Mouse (Mus musculus) midbrain, embryonic 11.5 days (tissue): ENCODE results near the gene Shc4. TPM values are rescaled to one million over a fixed set of nuclear protein-coding genes. Genes with fewer than 3 reads are reported as not detected.

Experiments
- ATAC-seq: fragments of 200-750 bp; cut with Nextera tagmentation; 2 replicates; pipeline ENCODE4 v1.8.0; 2017; ENCODE audit warnings: moderate TSS enrichment, moderate library complexity; ENCODE audit not compliant: low FRiP score
- DNase-seq: peaks from one replicate; pipeline ENCODE4 v3.0.0; 2015; ENCODE audit warnings: low spot score; ENCODE audit errors: missing footprints
- H3K27ac ChIP-seq: fragments of 300-500 bp; sonication (generic); 2 replicates; pipeline ENCODE4 v1.5.1; 2014; ENCODE audit warnings: low read depth, low read length
- H3K27me3 ChIP-seq: fragments of 300-500 bp; sonication (generic); 2 replicates; pipeline ENCODE4 v1.6.1; 2014; ENCODE audit warnings: mild to moderate bottlenecking, low read length, moderate library complexity, mixed read lengths; ENCODE audit not compliant: control insufficient read depth, insufficient read depth
- H3K36me3 ChIP-seq: fragments of 300-500 bp; sonication (generic); 2 replicates; pipeline ENCODE4 v1.6.1; 2014; ENCODE audit warnings: mild to moderate bottlenecking, low read length, moderate library complexity, mixed read lengths; ENCODE audit not compliant: control insufficient read depth, insufficient read depth
- H3K4me1 ChIP-seq: fragments of 300-500 bp; sonication (generic); 2 replicates; pipeline ENCODE4 v1.6.1; 2014; ENCODE audit warnings: low read length; ENCODE audit not compliant: control insufficient read depth, insufficient read depth
- H3K4me2 ChIP-seq: fragments of 300-500 bp; sonication (generic); 2 replicates; pipeline ENCODE4 v1.6.1; 2014; ENCODE audit warnings: mild to moderate bottlenecking, moderate library complexity
- H3K4me3 ChIP-seq: fragments of 300-500 bp; sonication (generic); 2 replicates; pipeline ENCODE4 v1.5.1; 2014; ENCODE audit warnings: low read depth, low read length
- H3K9ac ChIP-seq: fragments of 300-500 bp; sonication (generic); 2 replicates; pipeline ENCODE4 v1.6.1; 2014; ENCODE audit warnings: low read length
- H3K9me3 ChIP-seq: fragments of 300-500 bp; sonication (generic); 2 replicates; pipeline ENCODE4 v1.6.1; 2016; ENCODE audit warnings: low read length; ENCODE audit not compliant: control insufficient read depth
- WGBS: fragments of 180-500 bp; shearing (Covaris S2); extraction: QIAGEN DNeasy Blood & Tissue Kit; methylation state at CpG from one replicate; pipeline ENCODE4 v1.1.7; 2014; 5-methylcytosine and 5-hydroxymethylcytosine counted together
- polyA plus RNA-seq: library from polyadenylated mRNA; unstranded; fragments of >200 nt; fragmentation: Nextera tagmentation; extraction: Ambion mirVana; gene quantifications from 2 replicates; pipeline ENCODE4 v1.2.1, GENCODE M21; 2014

The Shc4 gene
- polyA plus RNA-seq, 1 experiment from 2014 or later = 0.82 TPM

- 94% methylated on average over 7 of the region's 7 CpGs for WGBS
Measured at GRCm38 (mm10) chr2:125615440-125615839, 108.5 kb downstream of the Shc4 start.

GRCm38 (mm10) chr2:125606220-125606845 is 117.6 kb downstream of the Shc4 start:
- H3K4me2 ChIP-seq = no peak overlapping the region
- H3K9ac ChIP-seq = no peak overlapping the region
- H3K27me3 ChIP-seq = no peaks in the 10 kb centered on the region
- H3K9me3 ChIP-seq = no peaks in the 10 kb centered on the region
- no peak overlapping the region for H3K27ac ChIP-seq
- 89% methylated on average over 17 of the region's 17 CpGs for WGBS
- ATAC-seq (no peak), DNase-seq (no peak)
- H3K36me3 ChIP-seq = peaks cover 12% of the 10 kb centered on the region; the same call in 1 of the 2 replicates
- no peaks in the 10 kb centered on the region for H3K4me1 ChIP-seq
- no peak overlapping the region for H3K4me3 ChIP-seq

More at GRCm38 (mm10) chr2:125615440-125615839, 108.5 kb downstream of the Shc4 start:
- Histone ChIP-seq H3K27ac (no peak overlapping the region), H3K4me1 (no peaks in the 10 kb centered on the region), H3K9ac (no peak overlapping the region), H3K9me3 (no peaks in the 10 kb centered on the region), H3K4me3 (no peak overlapping the region), H3K36me3 (peaks cover 19% of the 10 kb centered on the region; the same call in 1 of the 2 replicates), H3K27me3 (no peaks in the 10 kb centered on the region), H3K4me2 (no peak overlapping the region)
- ATAC-seq = no peak
- DNase-seq = no peak

DNA sequence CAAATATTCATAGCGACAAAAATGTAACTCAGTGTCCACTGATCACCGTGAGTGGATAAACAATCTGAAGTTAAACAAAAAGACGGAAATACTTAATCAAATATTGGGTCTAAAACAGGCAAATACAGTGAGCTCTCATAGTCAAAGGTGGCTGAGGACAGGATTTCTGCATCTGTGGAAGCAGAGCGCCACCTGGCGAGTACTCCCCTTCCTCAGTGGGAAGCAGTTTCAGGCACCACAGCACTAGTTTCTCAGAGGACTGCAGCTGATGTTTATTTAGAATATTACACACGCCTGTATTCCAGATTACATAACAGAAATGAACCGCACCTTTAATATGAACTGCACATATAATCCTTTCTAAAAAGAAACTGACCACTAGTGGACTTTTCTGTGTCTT is 119.3 kb downstream of the Shc4 start:
- H3K27ac ChIP-seq = no peak overlapping the region
- 83% methylated on average over 7 of the region's 7 CpGs for WGBS
- no peaks in the 10 kb centered on the region for H3K27me3 ChIP-seq
- H3K4me1 ChIP-seq = no peaks in the 10 kb centered on the region
- no peak overlapping the region for H3K9ac ChIP-seq
- H3K4me2 ChIP-seq = no peak overlapping the region
- DNase-seq (peak; percentile 89), ATAC-seq (no peak)
- no peak overlapping the region for H3K4me3 ChIP-seq
- H3K36me3 ChIP-seq = peaks cover 14% of the 10 kb centered on the region
- no peaks in the 10 kb centered on the region for H3K9me3 ChIP-seq

DNA sequence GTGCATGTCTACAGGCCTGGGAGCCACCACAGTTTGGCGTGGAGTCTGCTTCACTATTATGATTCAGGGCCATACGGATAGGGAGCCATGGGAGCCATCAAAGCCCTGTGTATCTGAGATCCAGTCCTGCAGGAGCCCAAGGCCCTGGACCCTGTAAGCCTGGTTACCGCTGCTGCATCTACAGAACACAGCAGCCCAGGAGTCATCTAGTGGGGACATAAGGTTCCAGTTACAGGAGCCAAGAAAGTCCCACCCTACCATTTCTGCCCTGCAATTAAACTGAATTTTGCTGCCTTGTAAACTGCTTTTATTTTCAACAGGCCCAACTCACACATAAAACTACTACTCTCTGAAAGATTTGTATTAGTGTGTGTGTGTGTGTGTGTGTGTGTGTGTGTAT is 121.0 kb downstream of the Shc4 start:
- no peaks in the 10 kb centered on the region for H3K4me1 ChIP-seq
- WGBS = 93% methylated on average over 3 of the region's 3 CpGs
- H3K36me3 ChIP-seq = peaks cover 12% of the 10 kb centered on the region

GRCm38 (mm10) chr2:125598958-125599357 is 125.0 kb downstream of the Shc4 start:
- Histone ChIP-seq H3K9ac (no peak overlapping the region), H3K36me3 (peaks cover 10% of the 10 kb centered on the region), H3K27ac (no peak overlapping the region), H3K4me2 (no peak overlapping the region), H3K9me3 (no peaks in the 10 kb centered on the region), H3K4me1 (no peaks in the 10 kb centered on the region), H3K27me3 (no peaks in the 10 kb centered on the region), H3K4me3 (no peak overlapping the region)
- DNase-seq (no peak), ATAC-seq (no peak)
- 86% methylated on average over 4 of the region's 4 CpGs for WGBS

More for the DNA sequence above, 121.0 kb downstream of the Shc4 start:
- Histone ChIP-seq H3K27me3 (no peaks in the 10 kb centered on the region), H3K9me3 (no peaks in the 10 kb centered on the region), H3K4me2 (no peak overlapping the region), H3K27ac (no peak overlapping the region), H3K4me3 (no peak overlapping the region), H3K9ac (no peak overlapping the region)
- no peak for DNase-seq
- ATAC-seq = no peak

DNA sequence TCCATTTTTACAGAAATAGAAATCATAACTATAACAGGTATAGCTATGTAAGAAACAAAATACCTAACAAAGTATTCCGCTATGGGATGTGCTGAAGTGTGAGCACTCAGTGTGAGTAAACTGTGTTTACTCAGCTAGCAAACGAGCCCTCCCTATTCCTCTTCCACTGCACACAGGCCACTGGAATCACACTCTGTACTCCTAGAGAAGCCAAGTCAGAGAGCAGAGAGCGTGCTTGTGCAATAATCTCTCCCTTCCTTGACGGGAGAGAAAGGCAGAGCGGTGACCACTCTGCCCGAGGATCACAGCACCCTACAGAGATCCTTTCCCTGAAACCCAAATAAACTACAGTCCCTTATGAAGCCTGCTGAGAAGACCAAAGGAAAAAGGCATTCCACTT is 125.7 kb downstream of the Shc4 start:
- H3K9me3 ChIP-seq = no peaks in the 10 kb centered on the region
- ATAC-seq = no peak
- H3K27ac ChIP-seq = no peak overlapping the region
- no peaks in the 10 kb centered on the region for H3K4me1 ChIP-seq
- no peak overlapping the region for H3K9ac ChIP-seq
- H3K36me3 ChIP-seq = peaks cover 13% of the 10 kb centered on the region
- no peak for DNase-seq
- WGBS = 77% methylated on average over 6 of the region's 6 CpGs
- H3K4me2 ChIP-seq = no peak overlapping the region
- no peaks in the 10 kb centered on the region for H3K27me3 ChIP-seq
- no peak overlapping the region for H3K4me3 ChIP-seq

- Histone ChIP-seq H3K4me2 (no peak overlapping the region), H3K36me3 (peaks cover 8% of the 10 kb centered on the region; the same call in 1 of the 2 replicates), H3K9ac (no peak overlapping the region), H3K27me3 (no peaks in the 10 kb centered on the region), H3K4me1 (no peaks in the 10 kb centered on the region), H3K4me3 (no peak overlapping the region), H3K9me3 (no peaks in the 10 kb centered on the region), H3K27ac (no peak overlapping the region)
- 79% methylated on average over 12 of the region's 12 CpGs for WGBS
- ATAC-seq = no peak
- peak; percentile 85 for DNase-seq
Measured at GRCm38 (mm10) chr2:125594786-125595185, 129.2 kb downstream of the Shc4 start.

DNA sequence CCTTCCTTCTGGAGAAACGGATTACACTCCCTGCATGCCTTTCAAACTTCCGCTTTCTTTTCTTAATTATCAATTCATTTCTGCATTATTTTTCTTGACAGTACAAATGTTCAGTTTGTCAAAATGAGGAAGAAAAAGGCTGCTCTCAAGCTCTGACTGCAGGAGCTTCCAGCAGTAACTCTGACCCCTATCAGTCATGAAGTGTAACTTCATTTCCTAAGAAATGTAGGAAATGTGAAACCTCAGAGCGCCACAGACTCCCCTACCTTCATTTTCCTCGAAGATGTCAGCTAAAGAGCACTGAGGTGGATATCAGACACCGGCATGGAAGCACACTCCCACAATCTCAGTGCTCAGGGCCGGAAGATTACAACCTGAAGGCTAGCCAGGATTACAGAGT is 129.9 kb downstream of the Shc4 start:
- no peaks in the 10 kb centered on the region for H3K27me3 ChIP-seq
- H3K9me3 ChIP-seq = no peaks in the 10 kb centered on the region
- no peak overlapping the region for H3K27ac ChIP-seq
- H3K4me3 ChIP-seq = no peak overlapping the region
- H3K4me1 ChIP-seq = no peaks in the 10 kb centered on the region
- no peak for ATAC-seq
- H3K4me2 ChIP-seq = no peak overlapping the region
- 91% methylated on average over 6 of the region's 6 CpGs for WGBS
- H3K36me3 ChIP-seq = peaks cover 8% of the 10 kb centered on the region; the same call in 1 of the 2 replicates
- H3K9ac ChIP-seq = no peak overlapping the region
- no peak for DNase-seq

DNA sequence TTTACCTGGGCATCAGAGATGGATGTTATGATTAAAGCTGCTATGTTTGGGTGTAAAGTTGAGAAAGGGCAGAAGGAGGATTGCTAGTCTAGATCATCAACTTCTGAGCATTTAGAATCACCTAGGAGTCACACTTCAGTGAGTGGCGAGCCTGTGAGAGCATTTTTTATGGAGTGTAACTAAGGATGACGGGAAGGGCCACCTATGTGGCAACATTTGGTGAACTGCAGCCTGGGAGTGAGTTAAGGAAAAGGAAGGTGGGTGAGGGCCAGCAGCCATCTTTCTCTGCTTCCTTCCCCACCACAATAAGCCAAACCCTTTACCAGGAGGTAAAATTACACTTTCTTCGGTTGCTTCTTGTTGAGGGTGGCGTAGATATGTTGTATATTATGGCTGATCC is 132.1 kb downstream of the Shc4 start:
- Histone ChIP-seq H3K4me3 (no peak overlapping the region), H3K4me2 (no peak overlapping the region), H3K36me3 (peaks cover 17% of the 10 kb centered on the region; the same call in 1 of the 2 replicates), H3K27ac (no peak overlapping the region), H3K9me3 (no peaks in the 10 kb centered on the region), H3K9ac (no peak overlapping the region), H3K4me1 (no peaks in the 10 kb centered on the region), H3K27me3 (no peaks in the 10 kb centered on the region)
- ATAC-seq (no peak), DNase-seq (no peak)
- WGBS = 98% methylated on average over 4 of the region's 4 CpGs
